Mouse (Mus musculus): ENCODE data around the gene Zfp704.

Gene Zfp704

DNA sequence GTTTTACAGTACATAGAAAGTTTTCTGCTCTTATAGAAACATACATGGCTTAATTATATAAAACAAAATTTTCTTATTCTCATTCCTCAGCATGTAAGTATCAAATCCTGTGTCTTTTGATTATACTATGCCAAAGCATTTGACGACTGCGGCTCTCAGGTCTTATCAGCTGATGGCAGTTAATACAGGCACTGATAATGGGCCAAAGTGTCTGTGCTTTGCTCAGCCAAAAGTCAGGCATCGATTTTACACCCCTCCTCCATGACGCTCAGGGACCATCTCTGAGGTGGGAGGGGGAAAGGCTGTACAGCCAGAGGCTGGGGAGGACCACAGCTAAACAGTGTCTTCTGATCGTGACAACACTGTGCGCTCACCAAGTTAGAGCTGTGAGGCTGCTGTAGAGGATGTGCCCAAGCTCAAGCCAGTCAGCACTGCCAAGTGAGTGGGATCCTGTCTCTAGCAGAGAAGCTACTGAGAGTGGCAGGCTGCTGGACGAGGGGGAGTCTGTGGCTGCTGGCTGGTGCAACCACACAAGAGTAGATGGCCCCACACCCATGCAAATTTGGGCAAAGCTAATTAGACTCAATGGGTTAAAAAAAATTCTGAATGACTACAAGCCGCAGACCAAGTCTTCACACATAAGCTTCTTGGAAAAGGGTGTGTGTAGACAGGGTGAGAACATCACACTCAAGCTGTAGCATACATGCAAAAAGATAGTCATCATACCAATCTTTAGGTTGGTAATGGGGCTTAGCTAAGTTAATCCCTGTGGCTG lies 155.1 kb downstream of the Zfp704 start:
- no peak for DNase-seq

DNA sequence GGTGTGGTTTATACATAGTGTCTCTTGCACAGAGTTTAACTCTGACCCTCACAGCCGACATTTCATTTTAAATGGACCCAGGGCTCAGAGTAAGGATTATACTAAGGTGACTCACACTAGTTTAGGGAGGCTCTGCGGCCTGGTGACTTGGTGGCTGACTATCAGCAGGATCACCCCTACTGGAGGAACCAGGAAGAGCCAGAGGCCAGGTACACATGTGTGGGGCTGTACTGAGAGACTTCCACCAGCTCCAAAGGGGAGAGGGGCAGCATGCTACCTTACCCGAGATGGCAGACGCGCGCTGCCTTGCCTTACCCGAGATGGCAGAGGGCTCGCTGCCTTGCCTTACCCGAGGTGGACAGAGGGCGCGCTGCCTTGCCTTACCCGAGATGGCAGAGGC lies 159.4 kb downstream of the Zfp704 start:
- DNase-seq = no peak

DNA sequence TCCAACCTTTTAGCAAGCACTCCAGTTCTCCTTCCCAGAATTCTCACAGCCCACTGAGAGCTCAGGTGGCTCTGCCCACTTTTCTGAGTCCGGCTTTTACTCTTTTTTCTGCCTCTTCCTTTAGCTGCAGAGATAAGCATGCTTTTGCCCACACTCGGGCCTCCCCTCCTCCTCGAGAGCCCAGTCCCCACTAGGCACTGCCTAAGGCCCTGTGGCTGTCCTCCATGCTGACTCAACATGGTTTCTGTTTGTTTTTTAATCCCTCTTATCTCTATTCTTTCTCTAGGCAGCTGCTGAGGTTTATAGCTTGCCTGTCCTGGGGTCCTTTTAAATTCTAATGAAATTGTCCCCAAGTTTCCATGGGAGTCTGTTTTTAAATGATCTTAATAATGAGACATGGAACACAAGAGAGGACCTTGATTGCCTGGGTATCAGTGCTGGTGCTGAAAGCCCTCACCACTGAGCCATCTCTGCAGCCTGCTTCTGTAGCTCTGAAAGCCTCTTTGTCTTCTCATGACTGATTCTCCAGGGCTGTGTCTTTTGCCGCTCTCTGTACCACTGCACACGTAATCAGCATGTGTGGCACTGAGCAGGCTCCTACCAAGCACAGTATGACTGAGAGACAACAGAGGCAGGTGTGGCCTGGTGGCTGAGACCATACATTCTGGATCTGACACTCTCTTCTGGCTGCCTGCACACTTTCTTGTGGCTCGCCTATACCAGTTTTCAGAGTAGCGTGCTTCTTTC lies 160.5 kb downstream of the Zfp704 start:
- DNase-seq = no peak

DNA sequence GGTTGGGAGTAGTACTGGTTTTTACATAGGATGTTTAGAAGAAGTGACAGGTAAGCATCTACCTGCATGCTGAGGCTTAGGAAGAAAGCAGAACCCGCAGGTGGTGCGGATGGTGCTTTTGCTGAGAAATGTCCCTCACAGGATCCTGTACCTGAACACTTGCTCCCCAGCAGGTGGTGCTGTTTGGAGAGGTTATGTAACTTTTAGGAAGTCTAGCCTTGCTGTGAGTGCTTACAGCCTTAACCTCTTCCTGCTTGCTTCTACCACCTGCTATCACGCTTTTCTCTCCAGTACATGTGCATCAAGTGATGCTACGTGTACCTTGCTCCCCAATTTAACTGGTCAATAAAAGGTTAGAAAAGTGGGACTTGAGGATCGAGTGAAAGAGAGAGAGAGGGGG lies 161.3 kb downstream of the Zfp704 start:
- DNase-seq = no peak

DNA sequence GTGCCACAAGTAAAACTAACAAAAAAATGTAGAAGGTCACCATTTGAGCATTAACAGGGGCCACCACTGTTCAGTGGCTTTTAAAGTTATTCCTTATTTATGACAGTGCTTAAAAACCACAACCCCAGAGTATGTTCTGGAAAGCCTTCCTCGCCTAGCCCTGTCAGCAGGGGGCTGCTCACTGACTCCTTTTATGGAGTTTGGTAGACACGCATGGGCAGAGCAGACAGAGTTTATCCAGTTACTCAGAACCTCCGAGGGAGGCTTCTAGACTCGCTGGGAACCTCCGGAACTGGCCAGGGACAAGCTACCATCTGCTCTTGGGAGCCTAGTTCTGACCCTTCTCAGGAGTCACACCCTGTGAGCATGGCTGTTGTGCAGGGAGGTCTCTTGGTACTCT lies 165.3 kb downstream of the Zfp704 start:
- DNase-seq = no peak

GRCm38 (mm10) chr3:9443981-9444380 lies 165.9 kb downstream of the Zfp704 start:
- DNase-seq = no peak

GRCm38 (mm10) chr3:9443476-9443875 lies 166.4 kb downstream of the Zfp704 start:
- no peak for DNase-seq

GRCm38 (mm10) chr3:9441566-9442540 lies 168.0 kb downstream of the Zfp704 start:
- no peak for DNase-seq

GRCm38 (mm10) chr3:9440466-9440865 lies 169.4 kb downstream of the Zfp704 start:
- no peak for DNase-seq

- DNase-seq = no peak
These were observed 170.1 kb downstream of the Zfp704 start for GRCm38 (mm10) chr3:9439619-9440286.

DNA sequence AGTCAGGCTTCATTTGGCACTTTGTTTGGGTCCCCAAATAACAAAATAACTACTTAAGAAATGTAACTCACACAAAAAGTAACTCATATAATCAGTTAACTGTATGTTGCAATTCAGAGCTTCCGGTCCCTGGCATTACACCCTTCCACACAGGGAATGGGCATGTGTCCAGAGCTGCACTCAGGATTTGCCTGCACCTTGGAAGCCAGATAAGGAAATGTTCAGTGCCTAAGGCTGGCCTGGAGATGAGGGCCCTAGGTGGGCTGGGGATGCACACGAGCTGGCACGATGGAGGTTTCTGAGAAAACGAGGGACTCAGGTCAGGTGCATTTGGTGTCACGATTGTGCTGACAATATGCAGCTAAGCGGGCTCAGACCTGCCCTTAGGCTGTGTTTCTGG lies 173.6 kb downstream of the Zfp704 start:
- no peak for DNase-seq

DNA sequence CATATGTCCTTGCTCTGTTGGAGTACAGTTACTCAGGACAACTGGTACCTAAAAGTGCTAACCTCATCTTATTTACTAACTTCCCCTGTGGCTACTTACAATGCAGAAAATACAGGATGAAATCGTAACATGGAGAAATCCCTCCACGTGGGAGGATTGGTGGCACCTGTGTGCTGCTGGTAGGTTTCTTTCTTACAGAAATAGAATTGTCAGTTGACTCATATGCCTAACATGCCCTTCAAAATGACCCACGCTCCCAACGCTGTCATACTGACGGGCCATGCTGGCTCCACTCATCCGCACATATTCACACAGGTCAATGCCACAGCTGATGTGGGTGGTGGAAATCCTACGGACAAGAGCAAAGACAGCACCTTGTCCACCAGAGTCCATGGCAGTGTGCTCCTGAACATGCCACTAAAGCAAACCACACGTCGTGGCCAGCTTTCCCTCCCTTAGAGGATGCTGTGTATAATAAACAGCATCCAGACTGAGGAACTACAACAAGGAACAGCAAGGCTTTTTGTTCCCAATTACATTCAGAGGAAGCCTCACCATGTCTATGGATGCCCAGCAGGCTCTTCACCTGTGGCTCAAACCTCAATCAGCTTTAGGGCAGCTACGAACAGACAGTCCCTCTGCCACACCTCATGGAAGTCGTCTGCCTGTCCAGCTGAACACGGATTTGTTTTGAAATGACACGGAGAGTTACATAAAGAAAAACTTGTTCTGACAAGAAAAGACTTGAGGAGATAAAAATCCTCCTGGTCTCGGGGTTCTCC lies 175.3 kb downstream of the Zfp704 start:
- DNase-seq = no peak

GRCm38 (mm10) chr3:9432796-9433526 lies 176.9 kb downstream of the Zfp704 start:
- DNase-seq = no peak

GRCm38 (mm10) chr3:9432226-9432625 lies 177.7 kb downstream of the Zfp704 start:
- no peak for DNase-seq

DNA sequence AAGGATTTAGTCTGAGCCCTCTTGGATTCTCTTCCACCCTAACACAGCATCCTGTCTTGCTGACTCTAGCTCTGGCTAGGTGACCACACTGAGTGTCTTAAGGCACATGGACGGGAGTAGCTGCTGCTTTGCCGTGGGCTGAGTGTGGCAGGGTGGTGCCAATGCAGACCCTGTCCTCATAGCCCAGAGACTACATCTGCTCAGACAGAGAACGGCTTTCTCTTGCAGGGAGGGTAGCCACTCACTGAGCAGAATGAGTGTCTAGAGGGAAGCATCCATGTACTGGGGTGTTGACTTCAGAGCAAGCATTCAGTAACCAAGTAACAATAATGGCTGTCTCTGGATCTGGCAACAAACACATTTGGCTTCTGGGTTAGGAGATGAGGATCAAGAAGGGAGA lies 179.9 kb downstream of the Zfp704 start:
- no peak for DNase-seq

DNA sequence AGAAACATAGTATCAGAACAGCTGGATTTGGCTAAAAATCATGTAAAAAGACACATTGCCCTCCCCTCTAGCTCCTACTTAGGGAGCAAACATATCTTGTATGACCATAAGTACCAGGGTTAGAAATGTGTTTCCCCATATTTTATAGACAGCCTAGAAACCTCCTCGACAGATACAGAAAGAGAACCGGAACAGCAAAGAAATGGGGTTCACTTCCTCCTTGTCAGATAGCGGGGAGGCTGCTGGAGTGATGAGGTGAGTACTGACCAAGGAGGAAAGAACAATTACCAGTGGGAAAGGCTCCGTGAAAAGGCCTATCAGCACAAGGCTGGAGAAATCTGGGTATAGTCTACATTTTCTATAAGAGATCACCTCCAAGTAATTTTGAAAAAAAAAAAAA lies 182.1 kb downstream of the Zfp704 start:
- no peak for DNase-seq

GRCm38 (mm10) chr3:9425661-9426060 lies 184.2 kb downstream of the Zfp704 start:
- DNase-seq = no peak

DNA sequence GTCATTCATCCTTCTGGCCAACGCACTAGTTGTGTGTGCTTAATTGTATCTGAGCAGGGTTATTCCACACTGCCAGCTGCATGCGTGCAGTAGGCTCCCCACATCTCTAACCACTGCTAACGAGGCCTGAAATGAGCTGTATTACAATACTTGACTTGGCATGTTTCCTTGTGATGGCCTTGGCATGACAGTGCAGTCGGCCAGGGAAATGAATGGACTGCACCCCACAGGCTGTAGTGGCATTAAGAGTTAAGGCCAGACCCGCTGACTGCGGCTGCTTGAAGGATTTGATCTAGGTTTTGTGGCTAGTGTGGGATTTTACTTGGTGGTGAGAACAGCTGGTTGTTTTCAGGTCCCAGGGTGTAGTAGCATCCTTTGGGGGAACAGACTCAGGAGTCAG lies 185.2 kb downstream of the Zfp704 start:
- no peak for DNase-seq

DNA sequence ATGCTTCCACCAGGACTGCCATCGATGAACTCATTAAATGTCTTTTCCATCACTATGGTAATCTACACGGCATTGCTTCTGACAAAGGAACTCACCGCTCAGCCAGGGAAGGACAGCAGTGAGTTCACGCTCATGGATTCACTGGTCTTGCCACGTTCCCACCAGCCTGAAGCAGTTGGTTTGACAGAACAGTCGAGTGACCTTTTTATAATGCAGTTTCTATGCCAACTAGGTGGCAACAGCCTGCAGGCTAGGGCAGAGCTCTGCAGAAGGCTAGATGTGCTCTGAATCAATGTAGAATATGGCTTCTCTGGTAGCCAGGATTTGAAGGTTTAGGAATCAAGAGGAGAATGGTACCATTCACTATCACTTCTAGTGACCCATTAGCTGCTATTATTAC lies 186.2 kb downstream of the Zfp704 start:
- DNase-seq = no peak

DNA sequence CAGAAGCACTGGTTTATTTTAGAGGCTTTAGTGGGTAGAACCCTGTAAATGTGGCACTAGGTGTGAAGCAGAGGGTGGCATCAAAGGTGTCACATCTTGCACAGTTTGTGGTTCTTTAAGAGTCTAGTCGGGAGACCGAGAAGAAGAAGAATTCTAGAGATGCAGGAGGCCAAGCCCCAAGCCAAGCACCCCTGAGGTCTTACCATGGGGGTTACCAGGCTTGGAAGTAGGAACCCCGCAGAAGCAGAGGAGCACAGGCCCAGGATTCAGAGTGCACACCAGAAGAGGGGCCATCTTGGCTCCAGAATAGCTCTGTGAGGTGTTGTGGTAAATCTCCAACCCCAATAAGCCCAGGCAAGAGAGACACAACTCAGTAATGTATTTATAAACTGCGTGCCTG lies 201.0 kb downstream of the Zfp704 start:
- no peak for DNase-seq

DNA sequence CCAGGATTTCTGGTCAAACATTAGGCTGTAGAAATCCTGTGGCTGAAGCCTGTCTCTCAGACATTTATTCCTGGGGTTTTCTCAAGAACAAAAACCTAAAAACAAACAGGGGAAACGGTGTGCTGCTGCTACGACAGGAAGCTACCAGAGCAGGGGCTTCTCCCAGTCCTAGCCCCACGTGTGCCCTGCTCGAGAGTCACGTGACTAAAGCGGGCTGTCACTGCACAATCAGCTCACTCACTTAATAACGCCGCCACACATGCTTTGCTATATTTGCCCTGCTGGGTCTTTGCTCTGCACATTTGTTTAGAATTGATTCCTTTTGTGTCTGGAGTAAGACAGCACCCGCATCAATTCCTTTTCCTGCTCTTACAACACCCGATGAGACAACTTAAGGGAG lies 202.1 kb downstream of the Zfp704 start:
- peak in 1 of 2 experiments; percentile 36 for DNase-seq

All from thymus, postnatal 36 days (tissue).